Mouse (Mus musculus): ENCODE data around the gene Nucks1.

Gene Nucks1

GRCm38 (mm10) chr1:131919052-131919451 lies 8.7 kb downstream of the Nucks1 start:
- no peak for DNase-seq (ENCODE audit: low spot score in 2 of 2)

GRCm38 (mm10) chr1:131922100-131922499 lies 11.8 kb downstream of the Nucks1 start:
- DNase-seq (ENCODE audit: low spot score in 2 of 2), result no peak

- no peak for DNase-seq (ENCODE audit: low spot score in 2 of 2)
These were observed 23.1 kb downstream of the Nucks1 start for GRCm38 (mm10) chr1:131933471-131933870.

GRCm38 (mm10) chr1:131937659-131938305 lies 27.4 kb downstream of the Nucks1 start:
- peak; percentile 49 to 66 for DNase-seq (ENCODE audit: low spot score in 2 of 2)

- DNase-seq (ENCODE audit: low spot score in 2 of 2), result peak in 1 of 2 experiments; percentile 34
These were observed 28.5 kb downstream of the Nucks1 start for GRCm38 (mm10) chr1:131938811-131939210.

- no peak for DNase-seq (ENCODE audit: low spot score in 2 of 2)
These were observed 30.4 kb downstream of the Nucks1 start for GRCm38 (mm10) chr1:131940711-131941244.

GRCm38 (mm10) chr1:131941501-131941900 lies 31.2 kb downstream of the Nucks1 start:
- no peak for DNase-seq (ENCODE audit: low spot score in 2 of 2)

GRCm38 (mm10) chr1:131942621-131943590 lies 32.6 kb downstream of the Nucks1 start:
- no peak for DNase-seq (ENCODE audit: low spot score in 2 of 2)

- no peak for DNase-seq (ENCODE audit: low spot score in 2 of 2)
These were observed 35.5 kb downstream of the Nucks1 start for GRCm38 (mm10) chr1:131945674-131946440.

- no peak for DNase-seq (ENCODE audit: low spot score in 2 of 2)
These were observed 36.3 kb downstream of the Nucks1 start for GRCm38 (mm10) chr1:131946462-131947215.

GRCm38 (mm10) chr1:131947997-131948525 lies 37.7 kb downstream of the Nucks1 start:
- DNase-seq (ENCODE audit: low spot score in 2 of 2), result no peak

- DNase-seq (ENCODE audit: low spot score in 2 of 2), result no peak
These were observed 44.0 kb downstream of the Nucks1 start for GRCm38 (mm10) chr1:131954242-131954865.

GRCm38 (mm10) chr1:131955131-131955757 lies 44.9 kb downstream of the Nucks1 start:
- DNase-seq (ENCODE audit: low spot score in 2 of 2), result no peak

- DNase-seq (ENCODE audit: low spot score in 2 of 2), result no peak
These were observed 47.1 kb downstream of the Nucks1 start for GRCm38 (mm10) chr1:131957416-131957815.

GRCm38 (mm10) chr1:131961004-131961403 lies 50.7 kb downstream of the Nucks1 start:
- DNase-seq (ENCODE audit: low spot score in 2 of 2), result no peak

GRCm38 (mm10) chr1:131962606-131963084 lies 52.3 kb downstream of the Nucks1 start, which contains the start of gene Slc45a3:
Slc45a3 (plus strand) TSS chr1:131962967.
- DNase-seq (ENCODE audit: low spot score in 2 of 2), result no peak

- DNase-seq (ENCODE audit: low spot score in 2 of 2), result peak in 1 of 2 experiments; percentile 39
These were observed 53.0 kb downstream of the Nucks1 start for GRCm38 (mm10) chr1:131963085-131963951.

- no peak for DNase-seq (ENCODE audit: low spot score in 2 of 2)
These were observed 53.8 kb downstream of the Nucks1 start for GRCm38 (mm10) chr1:131964100-131964499.
